Comparison of ENCODE assay signal across 22 mouse cellular contexts in genomic region chr9:56207516-56207915, GRCm38 (mm10). TPM values are rescaled to one million over a fixed set of nuclear protein-coding genes. Genes with fewer than 3 reads are reported as not detected.
DNase-seq lines count a peak whose midpoint lies in the region; ATAC-seq and TF ChIP-seq lines count a peak whose summit lies in the region.
"Had no signal": no experiment of that assay in that cellular context is flagged by ENCODE, and none has a peak within 500 bp of the region (broad histone marks: within the 10 kb centered on the region; RNA-seq: fewer than 3 reads in every experiment).

No protein-coding gene starts in this region.

- H3K4me1 ChIP-seq in kidney, embryonic 15.5 days = no peaks in the 10 kb centered on the region
- H3K4me1 ChIP-seq: hindbrain, embryonic 12.5 days had no signal

- intact Hi-C loops in gastrocnemius, postnatal 36 days (cut with DNase I) = no loop called here
- intact Hi-C loops in gastrocnemius, adult 2 months (cut with DNase I) = loop anchor here (10.0 kb wide), 1 partner anchor 427 kb away; no protein-coding TSS in a partner anchor

- peaks cover 31% of the 10 kb centered on the region for H3K36me3 ChIP-seq in kidney, embryonic 15.5 days
- H3K36me3 ChIP-seq: hindbrain, embryonic 12.5 days had no signal

- no peaks in the 10 kb centered on the region for H3K9me3 ChIP-seq in kidney, embryonic 15.5 days (replicated peaks)
- H3K9me3 ChIP-seq: embryonic facial prominence, embryonic 12.5 days; hindbrain, embryonic 12.5 days had no signal

- H3K9ac ChIP-seq in kidney, embryonic 15.5 days = no peak overlapping the region
- H3K9ac ChIP-seq: embryonic facial prominence, embryonic 12.5 days; hindbrain, embryonic 12.5 days had no signal

- no peak for TF ChIP-seq CTCF in gastrocnemius, adult 2 months (IDR thresholded peaks at IDR 0.05)

- ATAC-seq in kidney, embryonic 15.5 days (replicated peaks; ENCODE audit: low FRiP score) = no peak
- ATAC-seq in granulocyte monocyte progenitor cell, adult 5-6 weeks (replicated peaks; ENCODE audit: poor library complexity, severe bottlenecking) = peak; percentile 47
- ATAC-seq: forebrain, embryonic 16.5 days; hindbrain, embryonic 16.5 days; inflammation-experienced regulatory T-cells, adult 6 months; intestine, postnatal 0 days had no signal

- no peak overlapping the region for H3K4me3 ChIP-seq in kidney, embryonic 15.5 days (replicated peaks)
- H3K4me3 ChIP-seq in gastrocnemius, adult 2 months = no peak overlapping the region
- H3K4me3 ChIP-seq: embryonic facial prominence, embryonic 12.5 days; hindbrain, embryonic 12.5 days had no signal

- no peak overlapping the region for H3K27ac ChIP-seq in kidney, embryonic 15.5 days
- no peak overlapping the region for H3K27ac ChIP-seq in gastrocnemius, adult 2 months
- H3K27ac ChIP-seq: embryonic facial prominence, embryonic 12.5 days; hindbrain, embryonic 12.5 days had no signal

- 78% methylated on average over 5 of the region's 5 CpGs for WGBS in kidney, embryonic 15.5 days

- DNase-seq in adrenal gland, adult (ENCODE audit: inconsistent age in 2 of 2, low spot score in 1 of 2) = peak; percentile 16 to 51
- DNase-seq in adrenal gland, adult 8-10 months = no peak
- peak; percentile 31 for DNase-seq in kidney, adult 9 months
- DNase-seq in gastrocnemius, postnatal 36 days = no peak
- DNase-seq in lung, postnatal 4 days = no peak
- no peak for DNase-seq in gastrocnemius, adult 2 months
- DNase-seq: adrenal gland, postnatal 14 days; cerebellum, adult 11 months; cerebellum, adult 8-10 months; cerebellum, postnatal 14 days; gastrocnemius, postnatal 25 days; heart, postnatal 10 days; heart, postnatal 4 days had no signal

- no peak overlapping the region for H3K4me2 ChIP-seq in kidney, embryonic 15.5 days
- H3K4me2 ChIP-seq: embryonic facial prominence, embryonic 12.5 days; hindbrain, embryonic 12.5 days had no signal

- no peaks in the 10 kb centered on the region for H3K27me3 ChIP-seq in kidney, embryonic 15.5 days
- H3K27me3 ChIP-seq: CH12.LX; embryonic facial prominence, embryonic 12.5 days; hindbrain, embryonic 12.5 days had no signal

RNA-seq across cellular contexts. Expression of gene Tspan3, which starts 42.2 kb away (rescaled TPM):
- 100 to 1,000 TPM; 114 to 151 (median 125) TPM for total RNA-seq in adrenal gland, adult 8-10 months (2022)
- 480 and 483 TPM in 2 replicates for polyA plus RNA-seq in kidney, embryonic 15.5 days (2015; fragmentation: Nextera tagmentation; extraction: Ambion mirVana)
- total RNA-seq in granulocyte monocyte progenitor cell, adult 5-6 weeks (2014; fragmentation: Nextera tagmentation) = 58.3 and 66.0 TPM in 2 replicates
- total RNA-seq in granulocyte monocyte progenitor cell, adult 5-6 weeks (2017) = 28.0 and 50.9 TPM in 2 replicates
- 100 to 1,000 TPM; 107 to 108 TPM for total RNA-seq in gastrocnemius, postnatal 36 days (2021)
- total RNA-seq in gastrocnemius, adult 2 months (2021) = 100 to 1,000 TPM in 1 of 2 experiments, 10 to 100 TPM in 1; 86.1 to 122 TPM

Comparison
In these comparisons a context has a peak if more than half of its experiments do, and no peak if none do; other contexts are left out.
1. DNase-seq: peak in adrenal gland, adult (2 of 2) and kidney, adult 9 months (single experiment); none in adrenal gland, adult 8-10 months (single experiment), gastrocnemius, postnatal 36 days (0 of 2), lung, postnatal 4 days (0 of 2) and gastrocnemius, adult 2 months (single experiment).